Mouse (Mus musculus) embryonic facial prominence, embryonic 13.5 days (tissue): ENCODE results near the gene Iscu. TPM values are rescaled to one million over a fixed set of nuclear protein-coding genes. Genes with fewer than 3 reads are reported as not detected.

Source experiments
- ATAC-seq: fragments of 200-750 bp; cut with Nextera tagmentation; 2 replicates; pipeline ENCODE4 v1.8.0; 2017; ENCODE audit warnings: low read depth; ENCODE audit not compliant: insufficient number of reproducible peaks, insufficient read depth, low FRiP score, low TSS enrichment
- H3K27ac ChIP-seq: fragments of 300-500 bp; sonication (generic); 2 replicates; pipeline ENCODE4 v1.5.1; 2015; ENCODE audit warnings: moderate library complexity, mild to moderate bottlenecking, inconsistent platforms
- H3K27me3 ChIP-seq: fragments of 300-500 bp; sonication (generic); 2 replicates; pipeline ENCODE4 v1.6.1; 2015; ENCODE audit warnings: mild to moderate bottlenecking, inconsistent platforms
- H3K36me3 ChIP-seq: fragments of 300-500 bp; sonication (generic); 2 replicates; pipeline ENCODE4 v1.6.1; 2015; ENCODE audit warnings: mild to moderate bottlenecking, inconsistent platforms
- H3K4me1 ChIP-seq: fragments of 300-500 bp; sonication (generic); 2 replicates; pipeline ENCODE4 v1.6.1; 2015; ENCODE audit warnings: inconsistent platforms
- H3K4me2 ChIP-seq: fragments of 300-500 bp; sonication (generic); 2 replicates; pipeline ENCODE4 v1.6.1; 2015; ENCODE audit warnings: moderate library complexity, mild to moderate bottlenecking, inconsistent platforms
- H3K4me3 ChIP-seq: fragments of 300-500 bp; sonication (generic); 2 replicates; pipeline ENCODE4 v1.5.1; 2015; ENCODE audit warnings: mild to moderate bottlenecking, inconsistent platforms
- H3K9ac ChIP-seq: fragments of 300-500 bp; sonication (generic); 2 replicates; pipeline ENCODE4 v1.6.1; 2015; ENCODE audit warnings: mild to moderate bottlenecking, inconsistent platforms
- H3K9me3 ChIP-seq: fragments of 300-500 bp; sonication (generic); 2 replicates; pipeline ENCODE4 v1.6.1; 2016; ENCODE audit warnings: inconsistent platforms
- WGBS: fragments of 180-500 bp; shearing (Covaris S2); methylation state at CpG from one replicate; pipeline ENCODE4 v1.1.7; 2015; ENCODE audit warnings: mixed read lengths; 5-methylcytosine and 5-hydroxymethylcytosine counted together
- polyA plus RNA-seq: library from polyadenylated mRNA; unstranded; fragments of >200 nt; fragmentation: Nextera tagmentation; extraction: Ambion mirVana; gene quantifications from 2 replicates; pipeline ENCODE4 v1.2.1, GENCODE M21; 2015

The Iscu gene
- polyA plus RNA-seq, 1 experiment from 2014 or later: 101 TPM

DNA sequence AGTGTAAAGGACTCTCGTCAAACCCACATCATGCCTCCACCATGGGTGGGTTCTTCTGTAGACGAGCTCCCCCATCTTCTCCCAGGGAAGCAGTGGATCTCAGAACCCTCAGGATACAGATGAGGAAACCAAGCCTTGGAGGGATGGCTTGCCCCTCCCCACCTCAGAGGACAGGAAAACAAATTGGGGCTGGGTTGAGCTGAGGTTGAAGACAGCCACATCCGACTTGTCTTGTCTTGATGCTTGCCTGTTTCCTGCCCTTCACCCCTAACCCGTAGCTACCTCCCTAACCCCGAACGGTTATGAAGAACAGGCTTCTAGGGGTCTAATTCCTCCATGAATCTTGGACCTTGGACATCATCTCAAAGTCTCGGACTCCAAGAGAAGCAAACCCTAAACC lies 53.0 kb downstream of the Iscu start:
- Histone ChIP-seq H3K9ac (no peak overlapping the region), H3K4me2 (no peak overlapping the region), H3K4me3 (no peak overlapping the region), H3K27ac (no peak overlapping the region), H3K4me1 (no peaks in the 10 kb centered on the region), H3K9me3 (no peaks in the 10 kb centered on the region), H3K36me3 (no peaks in the 10 kb centered on the region), H3K27me3 (no peaks in the 10 kb centered on the region)
- WGBS: 84% methylated on average over 7 of the region's 7 CpGs
- ATAC-seq: no peak

DNA sequence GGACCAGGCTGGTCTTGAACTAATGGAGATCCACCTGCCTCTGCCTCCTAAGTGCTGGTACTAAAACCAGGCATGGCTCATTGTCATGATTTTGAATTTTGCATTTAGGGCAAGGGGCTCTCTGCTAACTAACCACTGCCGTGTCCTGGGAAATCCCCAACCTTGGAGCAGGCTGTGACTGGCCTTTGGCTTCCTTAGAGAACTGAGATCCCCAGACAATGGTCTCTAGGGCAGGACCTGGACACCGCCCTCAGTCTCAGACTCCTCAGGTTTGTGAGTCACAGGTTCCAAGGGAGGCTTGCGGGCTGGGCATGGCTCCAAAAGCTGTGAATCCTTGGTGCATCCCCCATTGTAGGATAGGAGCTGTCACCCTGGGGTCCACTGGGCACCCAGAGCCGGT lies 54.1 kb downstream of the Iscu start:
- Histone ChIP-seq H3K27ac (no peak overlapping the region), H3K9me3 (no peaks in the 10 kb centered on the region), H3K27me3 (no peaks in the 10 kb centered on the region), H3K9ac (no peak overlapping the region), H3K4me2 (no peak overlapping the region), H3K4me3 (no peak overlapping the region), H3K4me1 (no peaks in the 10 kb centered on the region), H3K36me3 (no peaks in the 10 kb centered on the region)
- ATAC-seq: no peak
- 87% methylated on average over 4 of the region's 4 CpGs for WGBS

Other genes with a start within 250 kb of the Iscu start
- gene Cmklr1, start 122.3 kb upstream of the Iscu start, polyA plus RNA-seq: 4.5 and 5.3 TPM in 2 replicates
- gene 1700069L16Rik, start 48.0 kb upstream of the Iscu start, polyA plus RNA-seq: not detected in 2 replicates
- gene Ficd, start 36.9 kb upstream of the Iscu start, polyA plus RNA-seq: 6.2 and 6.6 TPM in 2 replicates
- gene Sart3, start 238 bp upstream of the Iscu start, polyA plus RNA-seq: 63.6 and 65.7 TPM in 2 replicates
- gene Tmem119, start 27.8 kb downstream of the Iscu start, polyA plus RNA-seq: 109 and 141 TPM in 2 replicates
- gene Selplg, start 59.9 kb downstream of the Iscu start, polyA plus RNA-seq: 2.2 and 2.3 TPM in 2 replicates
- 88.6 and 88.9 TPM in 2 replicates for gene Coro1c, start 136.0 kb downstream of the Iscu start, polyA plus RNA-seq
- 14.2 and 18.8 TPM in 2 replicates for gene Ssh1, start 221.1 kb downstream of the Iscu start, polyA plus RNA-seq
- not detected in 2 replicates for gene Dao, start 231.0 kb downstream of the Iscu start, polyA plus RNA-seq